32 mouse cellular contexts compared by ENCODE assay signal in the genomic region with DNA sequence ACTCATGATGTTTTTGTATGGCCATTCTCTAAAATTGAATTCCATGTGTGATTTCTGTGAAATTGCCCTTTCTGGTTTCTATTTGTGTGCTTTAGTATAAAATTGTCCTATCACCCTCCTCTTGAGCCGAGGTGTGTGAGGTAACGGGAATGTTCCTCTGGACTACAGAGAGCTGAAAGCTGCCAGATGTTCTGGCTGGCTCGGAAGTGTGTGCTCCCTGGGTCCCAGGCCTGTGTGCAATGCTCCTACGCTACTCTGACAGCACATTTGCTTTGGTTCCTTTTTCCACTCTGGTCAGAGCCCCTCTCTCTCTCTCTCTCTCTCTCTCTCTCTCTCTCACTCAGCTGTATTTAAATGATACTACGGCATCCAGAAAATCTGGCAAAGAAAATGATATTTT. TPM values are rescaled to one million over a fixed set of nuclear protein-coding genes. Genes with fewer than 3 reads are reported as not detected.
DNase-seq lines count a peak whose midpoint lies in the region; ATAC-seq lines count a peak whose summit lies in the region.
"Had no signal": no experiment of that assay in that cellular context is flagged by ENCODE, and none has a peak within 500 bp of the region (broad histone marks: within the 10 kb centered on the region; RNA-seq: fewer than 3 reads in every experiment).

No protein-coding gene starts in this region.

- no peaks in the 10 kb centered on the region for H3K36me3 ChIP-seq in limb, embryonic 12.5 days
- no peaks in the 10 kb centered on the region for H3K36me3 ChIP-seq in limb, embryonic 10.5 days
- H3K36me3 ChIP-seq in embryonic facial prominence, embryonic 10.5 days (replicated peaks) = no peaks in the 10 kb centered on the region
- H3K36me3 ChIP-seq in limb, embryonic 13.5 days = no peaks in the 10 kb centered on the region
- H3K36me3 ChIP-seq: forebrain, embryonic 10.5 days; heart, embryonic 10.5 days; heart, embryonic 15.5 days; intestine, embryonic 15.5 days; midbrain, embryonic 12.5 days; neural tube, embryonic 13.5 days had no signal

- no peak for DNase-seq in limb, embryonic 10.5 days (ENCODE audit: low spot score)
- DNase-seq in embryonic facial prominence, embryonic 10.5 days (ENCODE audit: low spot score) = peak; percentile 56
- no peak for DNase-seq in frontal cortex, adult 2 months (ENCODE audit: extremely low spot score in 1 of 2, low spot score in 1 of 2)
- no peak for DNase-seq in gastrocnemius, postnatal 10 days
- DNase-seq in kidney, postnatal 25 days = no peak
- DNase-seq: adrenal gland, adult 8-10 months; cerebellum, adult 11 months; cerebellum, adult 9-10 months; forebrain, postnatal 0 days; gastrocnemius, postnatal 14 days; heart, adult 11 months; kidney, adult 2 months; kidney, postnatal 4 days; liver, postnatal 0 days; lung, postnatal 36 days; right cerebral cortex, postnatal 14 days; thymus, postnatal 4 days had no signal

- H3K4me1 ChIP-seq in limb, embryonic 12.5 days (replicated peaks) = peaks cover 37% of the 10 kb centered on the region
- peaks cover 31% of the 10 kb centered on the region for H3K4me1 ChIP-seq in limb, embryonic 10.5 days
- H3K4me1 ChIP-seq in embryonic facial prominence, embryonic 10.5 days = peaks cover 66% of the 10 kb centered on the region
- H3K4me1 ChIP-seq in limb, embryonic 13.5 days = peaks cover 39% of the 10 kb centered on the region
- H3K4me1 ChIP-seq: intestine, embryonic 15.5 days had no signal

- peak overlapping the region; percentile 59; the same call in 1 of the 2 replicates for H3K27ac ChIP-seq in limb, embryonic 12.5 days
- no peak overlapping the region for H3K27ac ChIP-seq in limb, embryonic 10.5 days
- H3K27ac ChIP-seq in embryonic facial prominence, embryonic 10.5 days (replicated peaks) = peak overlapping the region; percentile 65
- H3K27ac ChIP-seq in limb, embryonic 13.5 days = peak overlapping the region; percentile 52; the same call in 1 of the 2 replicates
- H3K27ac ChIP-seq: forebrain, embryonic 10.5 days; heart, embryonic 10.5 days; heart, embryonic 15.5 days; hindbrain, postnatal 0 days; intestine, embryonic 15.5 days; midbrain, embryonic 12.5 days; neural tube, embryonic 13.5 days had no signal

- H3K4me2 ChIP-seq in limb, embryonic 12.5 days = 0 out of 2 replicates have a peak overlapping the region, but pooled peaks have one; percentile 0
- H3K4me2 ChIP-seq in limb, embryonic 13.5 days (replicated peaks) = peak overlapping the region; percentile 19; the same call in 1 of the 2 replicates
- H3K4me2 ChIP-seq: heart, embryonic 15.5 days; intestine, embryonic 15.5 days; liver, embryonic 11.5 days; midbrain, embryonic 12.5 days; neural tube, embryonic 13.5 days had no signal

- no peaks in the 10 kb centered on the region for H3K9me3 ChIP-seq in limb, embryonic 12.5 days
- H3K9me3 ChIP-seq in limb, embryonic 10.5 days (replicated peaks) = no peaks in the 10 kb centered on the region
- no peaks in the 10 kb centered on the region for H3K9me3 ChIP-seq in embryonic facial prominence, embryonic 10.5 days
- H3K9me3 ChIP-seq in limb, embryonic 13.5 days = no peaks in the 10 kb centered on the region
- H3K9me3 ChIP-seq: forebrain, embryonic 10.5 days; heart, embryonic 10.5 days; heart, embryonic 15.5 days; intestine, embryonic 15.5 days; megakaryocyte, embryonic 14.5 days; midbrain, embryonic 12.5 days; neural tube, embryonic 13.5 days had no signal

- H3K4me3 ChIP-seq in limb, embryonic 12.5 days (replicated peaks) = no peak overlapping the region
- H3K4me3 ChIP-seq in limb, embryonic 10.5 days = no peak overlapping the region
- no peak overlapping the region for H3K4me3 ChIP-seq in embryonic facial prominence, embryonic 10.5 days
- no peak overlapping the region for H3K4me3 ChIP-seq in limb, embryonic 13.5 days
- H3K4me3 ChIP-seq: forebrain, embryonic 10.5 days; heart, embryonic 10.5 days; heart, embryonic 15.5 days; intestine, embryonic 15.5 days; megakaryocyte, embryonic 14.5 days; midbrain, embryonic 12.5 days; neural tube, embryonic 13.5 days had no signal

- ATAC-seq in limb, embryonic 12.5 days (ENCODE audit: insufficient number of reproducible peaks, insufficient read depth, low FRiP score, low TSS enrichment, low read depth) = no peak
- peak; percentile 83 for ATAC-seq in limb, embryonic 13.5 days (ENCODE audit: low FRiP score, low read depth)
- ATAC-seq: activated CD4-positive, CD25-positive, alpha-beta regulatory T cell, adult 4 months; forebrain, postnatal 0 days; hindbrain, postnatal 0 days; intestine, embryonic 15.5 days; liver, postnatal 0 days had no signal

- WGBS in limb, embryonic 12.5 days = 12% methylated on average over 5 of the region's 5 CpGs
- WGBS in limb, embryonic 10.5 days = 46% methylated on average over 5 of the region's 5 CpGs
- 45% methylated on average over 5 of the region's 5 CpGs for WGBS in embryonic facial prominence, embryonic 10.5 days
- 10% methylated on average over 5 of the region's 5 CpGs for WGBS in limb, embryonic 13.5 days

- H3K9ac ChIP-seq in limb, embryonic 12.5 days (replicated peaks) = no peak overlapping the region
- H3K9ac ChIP-seq in limb, embryonic 13.5 days = no peak overlapping the region
- H3K9ac ChIP-seq: forebrain, postnatal 0 days; heart, embryonic 15.5 days; intestine, embryonic 15.5 days; liver, postnatal 0 days; midbrain, embryonic 12.5 days; neural tube, embryonic 13.5 days had no signal

- no peaks in the 10 kb centered on the region for H3K27me3 ChIP-seq in limb, embryonic 12.5 days
- H3K27me3 ChIP-seq in limb, embryonic 10.5 days (ENCODE audit: low read depth, poor library complexity, severe bottlenecking) = no peaks in the 10 kb centered on the region
- H3K27me3 ChIP-seq in embryonic facial prominence, embryonic 10.5 days (replicated peaks; ENCODE audit: low read depth, poor library complexity, severe bottlenecking) = no peaks in the 10 kb centered on the region
- H3K27me3 ChIP-seq in limb, embryonic 13.5 days = no peaks in the 10 kb centered on the region
- H3K27me3 ChIP-seq: CH12.LX; heart, embryonic 15.5 days; intestine, embryonic 15.5 days; megakaryocyte, embryonic 14.5 days; midbrain, embryonic 12.5 days; neural tube, embryonic 13.5 days had no signal

RNA-seq across cellular contexts. Expression of gene Dlx1, which starts 30.7 kb away (rescaled TPM):
- polyA plus RNA-seq in limb, embryonic 12.5 days (2016; fragmentation: Nextera tagmentation; extraction: Ambion mirVana) = 5.6 and 6.3 TPM in 2 replicates
- 5.7 and 9.0 TPM in 2 replicates for polyA plus RNA-seq in limb, embryonic 10.5 days (2016; fragmentation: Nextera tagmentation; extraction: Ambion mirVana)
- 46.1 and 69.6 TPM in 2 replicates for polyA plus RNA-seq in embryonic facial prominence, embryonic 10.5 days (2016; fragmentation: Nextera tagmentation; extraction: Ambion mirVana)
- 5.3 and 6.0 TPM in 2 replicates for polyA plus RNA-seq in limb, embryonic 13.5 days (2015; fragmentation: Nextera tagmentation; extraction: Ambion mirVana)
- 180 and 198 TPM in 2 replicates for polyA plus RNA-seq in frontal cortex, adult 2 months (2012; rRNA removed)
- under 1 TPM; 0.23 to 0.54 TPM for total RNA-seq in gastrocnemius, postnatal 10 days (2021)
- polyA plus RNA-seq: activated CD4-positive, CD25-positive, alpha-beta regulatory T cell, adult 4 months; hindbrain, postnatal 0 days; kidney, embryonic 16.5 days had no signal

RNA-seq across cellular contexts. Expression of gene Metap1d, which starts 44.1 kb away (rescaled TPM):
- polyA plus RNA-seq in limb, embryonic 12.5 days (2016; fragmentation: Nextera tagmentation; extraction: Ambion mirVana) = 42.8 and 43.3 TPM in 2 replicates
- 21.4 and 28.8 TPM in 2 replicates for polyA plus RNA-seq in limb, embryonic 10.5 days (2016; fragmentation: Nextera tagmentation; extraction: Ambion mirVana)
- polyA plus RNA-seq in embryonic facial prominence, embryonic 10.5 days (2016; fragmentation: Nextera tagmentation; extraction: Ambion mirVana) = 29.1 and 29.6 TPM in 2 replicates
- polyA plus RNA-seq in limb, embryonic 13.5 days (2015; fragmentation: Nextera tagmentation; extraction: Ambion mirVana) = 43.9 and 48.3 TPM in 2 replicates
- polyA plus RNA-seq in frontal cortex, adult 2 months (2012; rRNA removed) = 67.0 and 76.9 TPM in 2 replicates
- 10 to 100 TPM; 22.6 to 26.1 TPM for total RNA-seq in gastrocnemius, postnatal 10 days (2021)

RNA-seq across cellular contexts. Expression of gene Dlx2, which starts 49.4 kb away (rescaled TPM):
- 6.0 and 7.0 TPM in 2 replicates for polyA plus RNA-seq in limb, embryonic 12.5 days (2016; fragmentation: Nextera tagmentation; extraction: Ambion mirVana)
- 4.9 and 7.2 TPM in 2 replicates for polyA plus RNA-seq in limb, embryonic 10.5 days (2016; fragmentation: Nextera tagmentation; extraction: Ambion mirVana)
- polyA plus RNA-seq in embryonic facial prominence, embryonic 10.5 days (2016; fragmentation: Nextera tagmentation; extraction: Ambion mirVana) = 33.3 and 38.4 TPM in 2 replicates
- 3.7 and 4.4 TPM in 2 replicates for polyA plus RNA-seq in limb, embryonic 13.5 days (2015; fragmentation: Nextera tagmentation; extraction: Ambion mirVana)
- polyA plus RNA-seq in frontal cortex, adult 2 months (2012; rRNA removed) = 25.4 and 28.1 TPM in 2 replicates
- total RNA-seq in gastrocnemius, postnatal 10 days (2021) = under 1 TPM in 1 of 2 experiments, not detected in 1; 0.09 TPM
- total RNA-seq: CH12.LX; heart, postnatal 25 days; hindbrain, postnatal 0 days had no signal
- polyA plus RNA-seq: activated CD4-positive, CD25-positive, alpha-beta regulatory T cell, adult 4 months; kidney, adult 2 months; kidney, embryonic 16.5 days; liver, postnatal 0 days had no signal
